Mouse (Mus musculus) olfactory bulb, adult 2 months (tissue): Measurements from ENCODE around the gene Mfsd2a.

Source experiments
- CTCF ChIP-seq: fragments of 200-500 bp; IDR thresholded peaks from 2 replicates; pipeline ENCODE4 v1.5.1; 2012; ENCODE audit warnings: low read depth, mild to moderate bottlenecking, low read length, moderate library complexity; ENCODE audit not compliant: insufficient read depth
- POLR2A ChIP-seq: fragments of 200-500 bp; IDR thresholded peaks from 2 replicates; pipeline ENCODE4 v1.6.1; 2012; ENCODE audit warnings: mild to moderate bottlenecking, low read depth, low read length, moderate library complexity; ENCODE audit not compliant: insufficient read depth

DNA sequence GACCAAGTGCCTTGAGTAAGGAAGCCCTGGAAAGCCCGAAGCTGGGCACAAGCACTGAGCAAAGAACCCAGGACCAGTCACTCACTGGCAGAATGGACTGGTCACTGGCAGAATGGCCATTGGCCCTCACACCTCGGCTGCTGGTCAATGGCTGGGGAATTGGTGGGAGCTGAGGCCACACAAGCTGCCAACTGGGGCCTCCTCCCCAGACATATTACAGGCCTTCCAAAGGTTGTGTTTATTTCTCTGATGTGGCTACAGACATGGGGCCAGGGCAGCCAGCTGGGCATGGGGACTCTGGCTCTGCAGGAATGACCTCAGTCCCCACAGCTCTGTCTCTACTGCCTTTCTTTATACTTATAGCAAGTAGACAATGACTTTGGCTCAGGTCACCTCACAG is 17.9 kb upstream of the Mfsd2a start:
- no peak for TF ChIP-seq POLR2A
- no peak for TF ChIP-seq CTCF
